Mouse (Mus musculus): ENCODE data around the gene Nln.

Gene Nln

DNA sequence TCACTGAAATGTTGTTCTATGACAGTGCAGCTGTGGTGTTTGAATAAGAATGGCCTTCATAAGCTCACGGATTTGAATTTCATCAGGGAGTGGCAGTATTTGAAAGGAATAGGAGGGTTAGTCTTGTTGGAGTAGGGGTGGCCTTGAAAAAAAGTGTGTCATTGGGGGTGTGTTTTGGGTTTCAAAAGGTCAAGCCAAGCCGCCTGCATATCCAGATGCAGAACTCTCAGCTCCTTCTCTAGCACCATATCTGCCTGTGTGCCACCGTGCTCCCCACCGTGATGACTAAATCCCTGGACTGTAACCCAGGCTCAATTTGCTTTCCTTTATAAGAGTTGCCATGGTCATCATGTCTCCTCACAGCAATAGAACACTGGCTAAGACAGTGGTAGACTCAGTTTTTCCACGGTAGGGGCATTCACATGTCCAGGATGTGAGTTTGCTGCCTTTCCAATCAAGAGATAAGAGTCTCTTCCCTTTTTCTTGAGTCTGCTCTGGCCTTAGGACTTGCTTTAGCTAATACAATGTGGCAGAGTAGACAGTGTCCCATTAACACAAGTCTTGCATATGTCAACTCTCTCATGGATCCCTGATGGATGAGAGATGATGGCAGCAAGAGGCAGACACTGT, 7.7 kb downstream of the Nln start:
- in situ Hi-C loops (cut with MboI; ENCODE audit: low pct_unique_long_range_greater_than_20kb in 1 of 2, low sequenced_read_pairs in 2 of 2, unreplicated experiment in 1 of 2): no loop called here

DNA sequence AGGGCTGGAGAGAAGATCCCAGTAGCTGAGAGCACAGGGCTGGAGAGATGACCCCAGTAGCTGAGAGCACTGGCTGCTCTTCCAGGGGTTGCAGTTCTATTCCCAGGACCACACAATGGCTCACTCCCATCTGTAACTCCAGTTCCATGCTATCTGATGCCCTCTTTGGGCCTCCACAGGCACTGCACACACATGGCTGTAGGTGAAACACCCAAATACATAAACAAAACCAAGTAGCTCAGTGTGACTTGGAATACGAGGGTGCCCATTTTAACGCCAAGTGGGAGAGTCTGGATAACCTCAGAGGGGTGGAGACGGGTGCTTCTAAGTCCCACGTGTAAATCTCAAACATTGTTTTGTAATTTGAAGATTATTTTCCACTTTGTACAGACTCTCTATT, 9.0 kb downstream of the Nln start:
- in situ Hi-C loops (cut with MboI; ENCODE audit: low pct_unique_long_range_greater_than_20kb in 1 of 2, low sequenced_read_pairs in 2 of 2, unreplicated experiment in 1 of 2): no loop called here

DNA sequence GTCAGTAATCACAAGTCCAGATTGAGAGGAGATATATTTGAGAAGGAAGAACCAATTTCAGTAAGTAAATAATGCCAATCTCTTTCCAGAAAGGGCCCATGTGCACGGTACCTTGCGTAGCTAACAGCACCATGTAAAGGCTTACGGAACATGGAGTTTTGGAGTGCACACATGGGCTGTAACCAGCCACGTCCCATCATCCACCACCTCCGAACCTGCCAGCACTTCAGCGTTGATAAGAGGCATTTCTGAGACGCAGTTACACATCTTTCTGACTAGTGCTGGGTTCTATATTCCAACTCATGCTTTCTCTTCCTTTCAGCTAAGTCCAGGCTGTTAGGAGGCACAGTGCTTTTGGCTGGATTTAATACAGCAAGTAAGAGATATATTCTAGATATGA, 12.2 kb downstream of the Nln start:
- in situ Hi-C loops (cut with MboI; ENCODE audit: low pct_unique_long_range_greater_than_20kb in 1 of 2, low sequenced_read_pairs in 2 of 2, unreplicated experiment in 1 of 2): no loop called here

DNA sequence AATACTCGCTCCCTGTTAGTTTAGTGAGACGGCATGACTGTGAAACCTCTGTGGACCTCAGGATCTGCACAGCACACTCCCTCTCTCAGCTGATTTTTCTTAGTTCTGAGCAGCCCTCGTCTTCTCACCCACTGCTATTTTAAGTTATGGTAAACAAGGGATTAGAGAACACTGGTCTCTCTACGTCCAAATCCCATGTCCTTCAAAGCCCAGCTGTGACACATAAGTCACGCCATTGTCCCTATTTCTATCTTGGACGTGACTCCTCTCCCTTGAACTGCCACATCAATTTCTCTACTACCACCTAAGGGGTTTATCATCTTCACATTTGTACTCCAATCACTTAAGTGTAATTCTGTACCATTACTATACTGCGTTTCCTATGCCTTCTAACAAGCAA, 13.5 kb downstream of the Nln start:
- in situ Hi-C loops (cut with MboI; ENCODE audit: low pct_unique_long_range_greater_than_20kb in 1 of 2, low sequenced_read_pairs in 2 of 2, unreplicated experiment in 1 of 2): no loop called here

DNA sequence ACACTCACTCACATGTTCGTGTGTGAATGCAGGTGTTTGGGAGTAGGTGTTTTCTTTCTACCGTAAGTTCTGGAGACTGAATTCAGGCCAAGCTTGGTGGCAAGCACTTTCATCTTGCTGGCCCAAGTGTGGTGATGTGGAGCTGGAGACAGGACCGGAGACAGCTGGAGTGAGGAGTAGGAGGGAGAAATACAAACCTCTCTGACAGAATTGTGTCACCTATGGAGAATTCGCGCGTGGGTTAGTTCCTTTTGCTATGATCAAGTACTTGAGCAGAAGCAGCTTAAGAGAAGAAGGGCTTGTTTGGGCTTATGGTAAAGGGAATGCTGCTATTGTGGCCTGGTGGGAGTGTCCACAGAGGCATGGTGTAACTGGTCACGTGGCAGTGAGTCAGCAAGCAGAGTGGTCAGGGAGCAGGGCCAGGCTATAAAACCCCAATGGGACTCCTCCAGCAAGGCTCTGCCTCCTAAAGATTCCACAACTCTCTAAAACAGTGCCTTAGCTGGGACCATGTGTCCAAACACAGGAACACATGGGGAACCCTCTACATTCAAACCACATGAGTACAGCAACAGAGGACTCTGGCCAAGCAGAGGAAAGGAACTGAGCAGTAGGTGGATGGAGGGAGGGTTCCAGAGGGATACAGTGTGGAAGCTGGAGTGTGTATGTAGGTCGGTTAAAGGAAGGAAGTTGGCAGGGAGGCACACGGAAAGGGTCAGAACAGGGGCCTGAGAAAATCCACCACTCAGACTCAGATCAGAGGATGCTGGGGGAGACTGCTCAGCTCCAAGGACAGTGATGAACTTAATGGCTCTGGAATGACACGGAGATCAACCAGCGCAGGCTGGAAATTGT, 14.7 kb downstream of the Nln start:
- in situ Hi-C loops (cut with MboI; ENCODE audit: low pct_unique_long_range_greater_than_20kb in 1 of 2, low sequenced_read_pairs in 2 of 2, unreplicated experiment in 1 of 2): no loop called here

DNA sequence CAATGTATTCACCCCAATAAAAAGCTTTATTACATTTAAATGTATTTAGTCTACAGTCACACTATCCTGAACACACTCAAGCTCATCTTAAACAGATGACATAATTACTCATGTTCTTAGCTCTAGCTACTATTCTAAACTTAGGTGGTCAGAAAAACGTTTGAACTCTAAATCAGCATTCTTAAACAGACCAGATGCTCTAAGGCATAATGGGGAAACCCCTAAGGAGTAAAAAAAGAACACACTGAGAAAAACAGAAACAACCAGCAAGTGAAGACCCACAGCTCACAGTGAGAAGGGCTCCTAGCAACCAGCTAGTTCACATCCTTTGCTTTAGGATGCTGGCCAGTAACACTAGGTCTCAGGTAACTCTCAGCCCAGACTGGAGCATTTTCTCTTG, 17.7 kb downstream of the Nln start:
- in situ Hi-C loops (cut with MboI; ENCODE audit: low pct_unique_long_range_greater_than_20kb in 1 of 2, low sequenced_read_pairs in 2 of 2, unreplicated experiment in 1 of 2): no loop called here

DNA sequence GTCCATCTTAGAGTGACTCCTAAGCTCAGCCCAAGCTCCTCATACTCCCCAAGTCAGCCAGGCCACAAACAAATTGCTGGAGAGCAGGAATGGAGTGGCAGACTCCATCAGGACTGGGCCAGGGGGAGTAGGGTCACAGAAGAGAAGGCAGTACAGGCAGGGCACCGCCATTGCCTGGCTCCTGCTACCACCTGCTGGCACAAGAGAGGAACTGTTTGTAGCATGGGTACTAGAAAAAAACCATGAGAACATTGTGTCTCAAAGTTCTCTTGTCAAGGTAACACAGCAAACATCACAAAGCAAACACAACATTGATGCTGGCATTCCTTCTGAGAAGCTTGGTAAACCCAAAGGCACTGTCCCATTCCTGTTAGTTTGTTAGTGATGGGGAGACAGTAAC, 20.0 kb downstream of the Nln start:
- in situ Hi-C loops (cut with MboI; ENCODE audit: low pct_unique_long_range_greater_than_20kb in 1 of 2, low sequenced_read_pairs in 2 of 2, unreplicated experiment in 1 of 2): no loop called here

DNA sequence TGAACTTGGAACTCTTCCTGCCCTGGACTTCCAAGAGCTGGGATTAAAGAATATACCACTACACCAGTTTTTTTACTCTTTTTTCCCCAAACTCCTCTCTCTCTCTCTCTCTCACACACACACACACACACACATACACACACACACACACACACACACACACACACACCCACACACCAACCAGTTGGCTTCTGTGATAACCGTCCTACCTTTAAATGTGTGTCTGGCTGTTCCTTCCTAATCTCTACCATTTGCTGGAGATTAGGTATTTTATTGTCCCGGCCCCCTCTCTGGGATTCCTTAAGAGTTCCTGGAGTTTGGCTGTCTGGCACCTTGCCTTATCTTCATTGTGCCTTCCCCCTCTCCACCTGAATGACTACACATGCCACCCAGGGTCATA, 24.8 kb downstream of the Nln start:
- in situ Hi-C loops (cut with MboI; ENCODE audit: low pct_unique_long_range_greater_than_20kb in 1 of 2, low sequenced_read_pairs in 2 of 2, unreplicated experiment in 1 of 2): no loop called here

DNA sequence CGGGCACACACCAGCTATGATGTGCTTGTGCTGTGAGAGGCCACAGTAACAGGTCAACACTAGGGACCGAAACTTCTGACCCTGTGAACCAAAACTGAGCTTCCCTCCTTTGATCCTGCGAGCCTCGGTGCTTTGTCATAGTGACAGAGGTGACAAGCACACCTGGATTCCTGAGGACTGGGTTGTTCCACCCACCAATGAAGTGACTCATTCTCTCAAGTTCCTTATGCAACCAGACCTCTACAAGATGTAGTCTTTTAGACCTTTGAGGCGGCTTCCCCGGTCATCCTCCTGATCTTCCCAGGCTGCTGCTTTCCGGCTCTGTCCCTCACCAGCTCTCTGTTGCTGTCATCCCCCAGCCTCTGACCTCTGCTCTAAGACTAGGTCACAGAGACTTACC, 26.9 kb downstream of the Nln start:
- in situ Hi-C loops (cut with MboI; ENCODE audit: low pct_unique_long_range_greater_than_20kb in 1 of 2, low sequenced_read_pairs in 2 of 2, unreplicated experiment in 1 of 2): no loop called here

DNA sequence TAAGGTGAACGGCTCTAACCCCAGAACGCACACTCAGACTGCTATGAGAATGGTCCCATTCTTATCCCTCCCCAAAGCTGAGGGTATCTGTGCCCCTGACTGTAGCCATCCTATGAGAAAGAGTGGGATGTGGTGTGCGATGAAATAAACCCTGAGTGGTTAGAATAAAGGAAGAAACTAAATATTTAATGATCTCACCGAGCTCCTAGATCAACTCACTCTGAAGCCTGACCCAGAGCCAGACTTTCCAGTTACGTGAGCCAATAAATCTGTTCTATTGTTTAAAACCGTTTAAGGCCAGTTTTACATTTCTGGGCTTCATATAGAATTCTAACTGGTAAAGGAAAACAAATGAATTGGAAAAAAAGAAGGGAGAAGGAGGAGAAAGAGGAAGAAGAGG, 32.4 kb downstream of the Nln start:
- in situ Hi-C loops (cut with MboI; ENCODE audit: low pct_unique_long_range_greater_than_20kb in 1 of 2, low sequenced_read_pairs in 2 of 2, unreplicated experiment in 1 of 2): no loop called here

DNA sequence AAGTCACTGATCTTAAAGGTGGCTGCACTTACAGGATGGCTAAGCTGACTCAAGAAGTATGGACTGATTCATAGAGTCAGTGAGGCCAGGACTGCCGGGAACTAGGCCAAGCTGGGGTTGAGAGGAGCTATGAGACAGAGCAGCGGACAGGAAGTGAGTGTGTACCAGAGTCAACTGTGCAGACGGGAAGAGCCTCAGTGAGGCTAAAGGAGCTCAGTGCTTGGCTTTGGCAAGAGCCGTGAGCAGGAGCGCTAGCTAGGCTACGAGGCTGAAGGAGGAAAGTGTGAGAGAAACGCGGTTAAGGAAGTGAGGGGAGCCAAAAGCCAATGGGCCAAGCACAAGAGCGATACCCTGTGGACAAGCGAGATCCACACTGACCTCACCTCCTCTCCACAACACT, 34.7 kb downstream of the Nln start:
- in situ Hi-C loops (cut with MboI; ENCODE audit: low pct_unique_long_range_greater_than_20kb in 1 of 2, low sequenced_read_pairs in 2 of 2, unreplicated experiment in 1 of 2): no loop called here

DNA sequence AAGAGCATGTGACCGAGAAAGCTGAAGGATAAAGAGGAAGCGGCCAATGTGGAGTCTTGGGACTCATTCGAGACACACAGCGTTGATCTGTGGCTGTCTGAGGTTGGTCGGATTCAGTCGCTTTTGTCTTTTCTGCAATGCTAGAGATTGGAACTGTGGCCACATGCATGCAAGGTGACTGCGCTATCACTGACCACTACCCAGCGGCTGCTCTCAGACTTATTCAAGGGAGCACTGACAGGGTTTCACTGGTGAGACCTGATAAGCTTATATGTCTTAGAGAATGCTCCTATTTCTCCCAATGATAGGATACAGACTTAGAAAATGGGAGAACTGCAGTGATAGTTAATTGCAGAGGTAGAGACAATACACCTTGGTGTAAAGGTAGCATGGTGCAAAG, 35.2 kb downstream of the Nln start:
- in situ Hi-C loops (cut with MboI; ENCODE audit: low pct_unique_long_range_greater_than_20kb in 1 of 2, low sequenced_read_pairs in 2 of 2, unreplicated experiment in 1 of 2): no loop called here

DNA sequence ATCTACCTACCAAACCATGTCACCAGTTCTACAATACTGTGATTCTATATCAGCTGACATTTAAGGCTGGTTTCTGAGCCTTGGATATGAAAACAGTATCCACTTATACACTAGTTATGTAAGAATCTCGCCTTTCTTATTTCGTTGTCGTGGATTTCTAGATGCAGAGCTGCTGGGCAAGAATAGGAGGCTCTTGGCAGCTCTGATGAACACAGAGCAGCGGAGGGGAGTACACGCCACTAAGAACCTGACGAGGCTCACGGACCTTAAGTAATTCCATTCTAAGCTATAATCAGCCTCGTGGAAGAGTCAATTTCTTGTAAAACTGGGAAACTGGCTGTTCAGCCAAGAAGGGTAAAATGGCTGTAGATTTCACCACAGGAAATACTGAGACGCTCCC, 37.1 kb downstream of the Nln start:
- in situ Hi-C loops (cut with MboI; ENCODE audit: low pct_unique_long_range_greater_than_20kb in 1 of 2, low sequenced_read_pairs in 2 of 2, unreplicated experiment in 1 of 2): no loop called here

DNA sequence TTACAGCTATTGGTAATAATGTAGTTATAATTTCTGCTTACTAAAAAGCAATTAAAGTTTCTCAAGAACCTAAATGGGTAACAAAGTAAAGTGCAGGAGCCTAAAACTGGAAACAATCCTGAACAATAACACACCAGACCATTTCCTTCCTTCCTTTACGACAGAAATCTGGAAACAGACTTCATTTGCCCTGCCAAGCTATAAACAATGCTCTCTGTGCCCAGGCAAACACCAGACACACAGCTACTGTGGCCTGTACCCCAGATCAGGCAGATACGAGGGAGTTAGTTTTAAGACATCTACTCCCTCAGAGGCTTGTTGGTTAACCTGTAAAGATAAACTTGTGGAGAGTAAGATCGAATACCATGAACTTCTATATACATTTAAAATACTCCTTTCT, 38.7 kb downstream of the Nln start:
- in situ Hi-C loops (cut with MboI; ENCODE audit: low pct_unique_long_range_greater_than_20kb in 1 of 2, low sequenced_read_pairs in 2 of 2, unreplicated experiment in 1 of 2): no loop called here

DNA sequence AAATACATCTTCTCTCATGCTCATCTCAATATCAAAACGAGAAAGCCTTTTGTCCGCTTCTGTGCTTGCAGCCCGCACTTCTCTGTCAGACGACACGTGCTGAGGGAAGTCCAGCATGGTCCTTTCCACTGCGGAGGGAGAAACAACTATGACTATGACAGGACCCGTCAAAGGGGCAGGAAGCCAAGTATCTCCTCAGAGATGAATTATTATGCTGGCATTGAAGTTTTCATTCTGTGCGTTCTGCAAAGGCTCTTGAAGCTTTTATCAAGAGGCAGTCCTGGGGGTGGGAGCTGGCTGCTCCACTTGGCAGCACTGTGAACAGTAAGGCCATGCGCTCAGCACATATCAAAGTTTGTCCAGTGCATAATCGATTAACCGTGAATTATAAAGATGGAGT, 40.2 kb downstream of the Nln start:
- in situ Hi-C loops (cut with MboI; ENCODE audit: low pct_unique_long_range_greater_than_20kb in 1 of 2, low sequenced_read_pairs in 2 of 2, unreplicated experiment in 1 of 2): no loop called here

DNA sequence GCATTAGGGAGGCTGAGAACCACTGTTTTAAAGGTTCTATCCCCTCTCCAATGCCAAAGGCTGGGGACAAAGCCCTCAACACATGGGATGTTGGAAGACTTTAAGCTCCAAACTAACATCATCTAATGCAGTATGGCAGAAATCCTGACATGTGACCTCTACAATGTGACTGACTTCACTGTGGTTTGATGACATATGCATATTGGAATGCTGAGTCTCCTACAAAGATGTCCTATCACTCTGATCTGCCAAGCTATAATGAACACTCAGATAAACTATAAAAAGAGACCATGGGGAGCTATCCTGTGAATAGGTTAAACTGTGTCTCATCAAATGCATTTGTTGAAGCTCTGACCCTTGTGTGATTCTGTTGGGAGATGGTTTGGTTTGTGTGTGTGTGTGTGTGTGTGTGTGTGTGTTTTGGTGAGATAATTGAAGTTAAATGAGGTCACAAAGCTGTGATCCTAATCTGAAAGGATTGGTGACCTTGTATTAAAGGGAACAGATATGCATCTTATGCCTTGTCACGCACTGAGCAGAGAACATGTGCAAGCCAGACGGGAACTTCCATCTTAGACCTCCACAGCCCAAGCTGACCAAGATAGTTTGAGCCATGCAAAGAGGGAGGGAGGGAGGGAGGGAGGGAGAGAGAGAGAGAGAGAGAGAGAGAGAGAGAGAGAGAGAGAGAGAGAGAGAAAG, 43.6 kb downstream of the Nln start:
- in situ Hi-C loops (cut with MboI; ENCODE audit: low pct_unique_long_range_greater_than_20kb in 1 of 2, low sequenced_read_pairs in 2 of 2, unreplicated experiment in 1 of 2): no loop called here

DNA sequence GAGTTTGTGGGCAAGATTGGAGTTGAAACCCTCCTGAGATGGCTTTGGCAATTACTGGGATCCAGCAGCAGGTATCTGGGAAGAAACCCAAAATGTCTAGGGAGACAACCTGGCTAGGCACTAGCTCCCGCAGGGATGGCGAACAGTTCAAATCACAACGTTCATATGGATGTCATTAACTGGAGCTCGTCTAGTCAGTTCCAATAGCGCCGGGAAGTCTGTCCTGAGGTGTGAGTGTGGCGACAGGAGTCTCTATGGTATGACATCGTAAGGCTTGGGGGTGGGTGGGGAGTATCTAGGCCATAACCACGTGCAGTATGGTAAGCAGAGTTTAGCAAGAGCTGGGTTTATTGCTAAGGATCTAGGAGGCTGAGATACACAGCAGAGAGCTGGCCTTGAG, 46.4 kb downstream of the Nln start:
- in situ Hi-C loops (cut with MboI; ENCODE audit: low pct_unique_long_range_greater_than_20kb in 1 of 2, low sequenced_read_pairs in 2 of 2, unreplicated experiment in 1 of 2): no loop called here

DNA sequence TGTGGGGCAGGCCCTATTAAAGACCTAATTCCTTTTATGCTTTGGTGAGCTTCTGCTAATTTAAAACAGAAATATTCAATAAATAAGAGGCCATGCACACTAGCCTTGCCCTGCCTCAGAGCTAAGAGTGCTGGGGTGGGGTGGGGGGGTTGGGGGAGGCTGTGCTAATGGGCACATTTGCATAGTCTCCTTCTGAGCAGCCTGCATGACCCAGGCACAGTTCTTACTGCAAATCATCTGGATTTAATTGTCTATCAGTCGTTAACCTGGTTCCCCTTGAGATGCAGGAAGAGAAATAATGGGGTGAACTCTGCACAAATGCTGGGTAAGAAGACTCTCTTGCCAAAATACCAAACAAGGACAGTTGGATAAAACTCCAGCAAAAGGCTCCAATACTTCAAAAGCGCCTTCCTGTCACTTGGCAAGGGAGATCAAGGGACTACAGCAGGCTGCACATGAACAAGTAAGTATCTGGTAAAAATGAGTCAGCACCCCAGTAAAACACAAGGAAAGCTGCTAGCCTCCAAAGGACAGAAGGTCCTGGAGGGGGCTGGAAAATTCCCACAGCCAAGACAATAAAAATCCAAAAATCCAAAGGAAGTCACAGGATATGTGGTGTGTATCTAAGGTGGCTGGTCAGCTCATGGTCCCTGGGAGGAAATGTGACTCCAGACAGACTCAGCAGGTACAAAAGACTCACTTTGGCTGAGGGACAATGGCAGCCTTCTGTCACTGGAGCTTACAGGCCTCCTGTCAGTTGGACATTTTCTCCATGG, 47.3 kb downstream of the Nln start:
- in situ Hi-C loops (cut with MboI; ENCODE audit: low pct_unique_long_range_greater_than_20kb in 1 of 2, low sequenced_read_pairs in 2 of 2, unreplicated experiment in 1 of 2): no loop called here

DNA sequence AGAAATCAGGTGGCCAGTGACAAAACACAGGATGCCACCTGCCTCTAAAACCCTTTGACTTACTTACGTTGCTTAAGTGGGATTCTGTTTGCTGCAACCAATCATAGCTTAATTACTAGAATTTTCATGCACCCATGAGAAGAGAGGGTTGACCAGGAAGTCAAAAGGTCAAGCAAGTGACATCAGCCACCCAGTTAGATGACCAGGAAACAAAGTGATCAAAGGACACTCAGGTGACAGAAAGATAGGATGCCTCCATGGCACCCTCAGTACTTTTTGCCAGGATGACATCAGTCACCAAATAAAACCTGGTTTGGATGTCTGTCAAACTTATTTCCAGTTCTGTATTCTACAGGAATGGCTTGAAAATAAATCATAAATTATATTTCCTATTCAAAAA, 49.2 kb downstream of the Nln start:
- in situ Hi-C loops (cut with MboI; ENCODE audit: low pct_unique_long_range_greater_than_20kb in 1 of 2, low sequenced_read_pairs in 2 of 2, unreplicated experiment in 1 of 2): no loop called here

Data from mouse embryonic stem cell (cell line).